Mouse (Mus musculus) small intestine, adult 2 months (tissue): ENCODE measurements around the gene Parvb.

Source experiments
- CTCF ChIP-seq: fragments of 200-500 bp; IDR thresholded peaks from 2 replicates; pipeline ENCODE4 v1.5.1; 2012; ENCODE audit warnings: low read depth, mild to moderate bottlenecking, control low read depth, inconsistent platforms, low read length, moderate library complexity, mixed read lengths; ENCODE audit not compliant: insufficient replicate concordance, insufficient read length; ENCODE audit errors: extremely low read depth
- POLR2A ChIP-seq: fragments of 200-500 bp; IDR thresholded peaks from 2 replicates; pipeline ENCODE4 v1.6.1; 2012; ENCODE audit warnings: low read depth, mild to moderate bottlenecking, control low read depth, inconsistent platforms, low read length, moderate library complexity

DNA sequence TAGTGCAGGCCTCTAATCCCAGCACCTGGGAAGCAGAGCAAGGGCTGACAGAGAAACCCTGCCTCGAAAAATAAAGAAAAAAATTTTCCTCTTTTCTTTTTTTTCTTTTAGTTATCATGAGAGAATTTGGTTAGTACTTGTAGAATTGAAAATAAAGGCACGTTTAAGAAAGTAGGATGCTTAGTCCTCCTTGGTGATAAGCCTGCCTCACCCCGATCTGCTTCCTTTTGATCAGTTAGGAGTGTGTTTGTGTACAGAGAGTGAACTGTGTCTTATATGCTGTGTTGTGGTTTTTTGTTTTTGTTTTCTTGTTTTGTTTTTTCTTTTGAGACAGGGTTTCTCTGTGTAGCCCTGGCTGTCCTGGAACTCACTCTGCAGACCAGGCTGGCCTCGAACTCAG, 24.5 kb upstream of the Parvb start:
- no peak for TF ChIP-seq CTCF
- TF ChIP-seq POLR2A, result no peak
